Mouse (Mus musculus) liver, embryonic 14.5 days (tissue): Measurements from ENCODE around the gene Sspn. TPM values are rescaled to one million over a fixed set of nuclear protein-coding genes. Genes with fewer than 3 reads are reported as not detected.

Experiments used
- ATAC-seq: fragments of 200-750 bp; cut with Nextera tagmentation; 2 replicates; pipeline ENCODE4 v1.8.0; 2017; ENCODE audit warnings: moderate number of reproducible peaks, mild to moderate bottlenecking, moderate library complexity; ENCODE audit not compliant: insufficient read depth
- DNase-seq, 3 experiments: peaks; one replicate each; pipeline ENCODE4 v3.0.0-alpha.2; 2012 to 2013; ENCODE audit warnings: low read depth in 3 of 3, low spot score in 3 of 3
- H3K27ac ChIP-seq: fragments of 300-500 bp; sonication (generic); 2 replicates; pipeline ENCODE4 v1.5.1; 2014; ENCODE audit warnings: moderate library complexity, mild to moderate bottlenecking, control low read depth, inconsistent platforms
- H3K27me3 ChIP-seq: fragments of 300-500 bp; sonication (generic); 2 replicates; pipeline ENCODE4 v1.6.1; 2014; ENCODE audit warnings: mild to moderate bottlenecking, low read length, moderate library complexity; ENCODE audit not compliant: control insufficient read depth, insufficient read depth
- H3K36me3 ChIP-seq: fragments of 300-500 bp; sonication (generic); replicated peaks from 2 replicates; pipeline ENCODE4 v1.6.1; 2014; ENCODE audit warnings: low read depth; ENCODE audit not compliant: control insufficient read depth, insufficient read depth
- H3K4me1 ChIP-seq, 2 experiments: fragments of 200-500 bp in 1 of 2; fragments of 300-500 bp in 1 of 2; sonication (generic) in 1 of 2; replicated peaks; 2 replicates each; pipeline ENCODE4 v1.6.1; 2012 to 2014; ENCODE audit warnings: antibody characterized with exemption in 1 of 2, inconsistent platforms in 1 of 2, low read length in 1 of 2; ENCODE audit not compliant: control insufficient read depth in 2 of 2, insufficient read depth in 2 of 2
- H3K4me2 ChIP-seq: fragments of 300-500 bp; sonication (generic); 2 replicates; pipeline ENCODE4 v1.6.1; 2014; ENCODE audit warnings: low read depth, mild to moderate bottlenecking, control low read depth, moderate library complexity
- H3K4me3 ChIP-seq, 2 experiments: fragments of 200-500 bp in 1 of 2; fragments of 300-500 bp in 1 of 2; sonication (generic) in 1 of 2; 2 replicates each; pipeline ENCODE4 v1.5.1; 2012 to 2014; ENCODE audit warnings: low read depth in 2 of 2, low read length in 2 of 2, mild to moderate bottlenecking in 2 of 2, control low read depth in 1 of 2, inconsistent platforms in 1 of 2, moderate library complexity in 1 of 2; ENCODE audit not compliant: insufficient read depth in 1 of 2
- H3K9ac ChIP-seq: fragments of 300-500 bp; sonication (generic); replicated peaks from 2 replicates; pipeline ENCODE4 v1.6.1; 2014; ENCODE audit warnings: mild to moderate bottlenecking, control low read depth, moderate library complexity
- H3K9me3 ChIP-seq: fragments of 300-500 bp; sonication (generic); 2 replicates; pipeline ENCODE4 v1.6.1; 2016; ENCODE audit warnings: low read length, mixed read lengths; ENCODE audit not compliant: control insufficient read depth
- CTCF ChIP-seq: IDR thresholded peaks from 2 replicates; pipeline ENCODE4 v1.5.1; 2016; ENCODE audit warnings: antibody characterized with exemption, low read depth, control low read depth
- EP300 ChIP-seq: IDR thresholded peaks from 2 replicates; pipeline ENCODE4 v1.6.1; 2016; ENCODE audit warnings: antibody characterized with exemption, low read depth
- WGBS: fragments of 180-500 bp; shearing (Covaris S2); extraction: QIAGEN DNeasy Blood & Tissue Kit; methylation state at CpG from one replicate; pipeline ENCODE4 v1.1.7; 2014; ENCODE audit not compliant: insufficient replicate concordance; 5-methylcytosine and 5-hydroxymethylcytosine counted together
- polyA plus RNA-seq, 2 experiments: library from polyadenylated mRNA; depleted of rRNA in 1 of 2; stranded (reverse) in 1 of 2; unstranded in 1 of 2; fragments of >200 nt; fragmentation: Nextera tagmentation in 1 of 2; extraction: Ambion mirVana in 1 of 2; gene quantifications; 2 replicates each; pipeline versions ENCODE4 v1.2.1 to v1.2.3; 2012 to 2014

Sspn gene
- polyA plus RNA-seq, 2 experiments: 0.17 to 0.32 TPM

DNA sequence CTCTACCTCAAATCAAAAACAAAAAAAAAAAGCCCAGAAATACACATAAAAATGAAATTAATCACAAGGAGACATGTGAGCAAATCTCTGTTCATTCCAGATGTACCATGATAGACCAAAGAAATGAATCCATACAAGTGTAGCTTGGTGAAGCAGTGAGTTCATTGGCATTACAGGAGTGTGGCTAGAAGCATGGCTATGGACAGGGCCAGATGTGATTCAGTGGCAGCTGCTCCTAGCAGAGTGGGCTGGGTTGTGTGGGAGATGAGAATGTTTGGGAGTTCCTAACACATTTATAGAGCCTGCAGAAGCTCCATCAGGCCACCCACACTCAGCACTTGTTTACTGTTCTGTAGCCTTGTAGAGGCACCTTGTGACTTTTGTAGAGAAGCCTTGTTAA lies 19.2 kb upstream of the Sspn start:
- no peaks in the 10 kb centered on the region for H3K9me3 ChIP-seq
- H3K4me3 ChIP-seq: no peak overlapping the region
- no peak overlapping the region for H3K4me2 ChIP-seq
- no peak overlapping the region for H3K9ac ChIP-seq
- H3K27ac ChIP-seq: no peak overlapping the region
- ATAC-seq: no peak
- H3K36me3 ChIP-seq: no peaks in the 10 kb centered on the region
- H3K27me3 ChIP-seq: no peaks in the 10 kb centered on the region
- H3K4me1 ChIP-seq: no peaks in the 10 kb centered on the region
- no peak for TF ChIP-seq CTCF
- TF ChIP-seq EP300: no peak
- no peak for DNase-seq

DNA sequence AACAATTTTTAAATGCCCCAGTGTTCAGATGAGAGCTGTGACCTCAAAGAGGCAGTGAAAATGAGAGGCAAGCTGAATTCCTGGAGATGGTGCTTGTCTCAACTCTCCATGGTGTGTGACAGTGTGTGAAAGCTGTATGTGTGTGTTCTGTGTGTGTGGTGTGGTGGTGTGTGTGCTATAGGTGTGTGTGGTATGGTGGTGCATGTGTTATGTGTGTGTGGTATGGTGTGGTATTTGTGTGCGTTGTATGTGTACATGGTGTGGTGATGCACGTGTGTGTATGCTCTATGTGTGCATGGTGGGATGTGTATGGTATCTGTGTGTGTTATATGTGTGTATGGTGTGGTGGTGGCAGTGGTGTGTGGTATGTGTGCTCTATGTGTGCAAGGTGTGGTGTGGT lies 16.0 kb upstream of the Sspn start:
- TF ChIP-seq EP300 (no peak), CTCF (no peak)
- Histone ChIP-seq H3K4me3 (no peak overlapping the region), H3K9ac (no peak overlapping the region), H3K9me3 (no peaks in the 10 kb centered on the region), H3K27me3 (no peaks in the 10 kb centered on the region), H3K27ac (no peak overlapping the region), H3K4me2 (no peak overlapping the region), H3K4me1 (no peaks in the 10 kb centered on the region), H3K36me3 (no peaks in the 10 kb centered on the region)
- DNase-seq (no peak), ATAC-seq (no peak)
- 51% methylated on average over 2 of the region's 2 CpGs for WGBS

DNA sequence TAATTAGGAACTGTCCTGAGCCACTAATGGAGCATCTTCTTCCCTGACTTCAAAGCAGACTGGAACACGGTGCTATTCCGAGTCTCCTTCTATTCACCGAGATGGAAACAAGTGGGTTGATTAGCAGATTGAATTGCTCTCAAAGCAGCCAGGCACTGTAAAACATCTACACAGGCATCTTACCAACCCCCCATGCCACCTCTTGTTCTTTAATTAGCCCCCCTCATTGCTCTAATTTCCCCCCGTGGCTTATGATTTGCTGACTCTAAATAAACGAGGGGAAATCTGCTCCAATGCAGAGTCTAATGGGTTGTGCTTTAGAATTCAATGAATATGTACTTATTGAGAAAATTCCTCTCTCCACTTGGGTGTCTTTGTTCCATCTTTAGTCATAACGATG lies 15.0 kb upstream of the Sspn start:
- TF ChIP-seq EP300 (no peak), CTCF (no peak)
- 49% methylated on average over 6 of the region's 6 CpGs for WGBS
- H3K4me2 ChIP-seq: no peak overlapping the region
- no peaks in the 10 kb centered on the region for H3K36me3 ChIP-seq
- H3K9ac ChIP-seq: no peak overlapping the region
- no peak overlapping the region for H3K27ac ChIP-seq
- no peak overlapping the region for H3K4me3 ChIP-seq
- no peak for ATAC-seq
- no peak for DNase-seq
- H3K4me1 ChIP-seq: no peaks in the 10 kb centered on the region
- no peaks in the 10 kb centered on the region for H3K9me3 ChIP-seq
- H3K27me3 ChIP-seq: no peaks in the 10 kb centered on the region

DNA sequence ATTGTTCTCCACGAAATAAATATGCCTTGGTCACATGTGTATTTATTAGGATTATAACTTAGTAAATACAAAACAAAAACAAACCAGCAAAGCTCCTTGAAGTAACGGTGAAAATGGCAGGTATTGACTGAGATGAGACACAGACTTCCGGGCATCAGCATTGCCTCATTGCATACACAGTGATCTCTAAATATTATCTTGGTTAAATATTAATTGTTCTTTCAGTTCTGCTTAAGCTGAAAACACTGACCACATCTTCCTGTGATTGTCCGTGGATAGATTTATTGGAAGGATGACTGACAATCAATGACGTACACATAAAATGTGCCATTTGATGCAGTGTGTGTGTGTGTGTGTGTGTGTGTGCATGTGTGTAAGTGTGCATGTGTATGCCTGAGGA lies 13.2 kb upstream of the Sspn start:
- TF ChIP-seq EP300 (no peak), CTCF (no peak)
- DNase-seq: no peak
- Histone ChIP-seq H3K4me3 (no peak overlapping the region), H3K9ac (no peak overlapping the region), H3K27me3 (no peaks in the 10 kb centered on the region), H3K36me3 (no peaks in the 10 kb centered on the region), H3K9me3 (no peaks in the 10 kb centered on the region), H3K27ac (no peak overlapping the region), H3K4me1 (no peaks in the 10 kb centered on the region), H3K4me2 (no peak overlapping the region)
- ATAC-seq: no peak
- WGBS: 55% methylated on average over 5 of the region's 5 CpGs

DNA sequence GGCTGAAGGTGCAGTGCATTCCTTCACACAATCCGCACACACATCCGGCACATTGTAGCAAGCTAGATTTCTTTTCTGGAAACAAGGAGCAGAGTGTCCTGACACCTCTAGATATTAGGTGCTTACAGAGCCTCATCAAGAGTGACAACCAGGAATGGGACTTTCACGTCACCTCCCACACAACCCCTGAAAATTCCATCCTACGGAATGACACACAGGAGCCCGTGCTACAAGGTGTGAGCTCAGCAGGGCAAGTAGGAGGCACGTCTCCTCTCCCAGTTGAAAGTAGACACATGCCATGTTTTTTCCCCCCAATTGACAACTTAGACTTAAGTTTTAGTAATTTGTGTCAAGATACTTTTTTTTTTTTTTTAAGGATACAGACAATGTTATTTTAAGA lies 7.8 kb upstream of the Sspn start:
- DNase-seq (no peak), ATAC-seq (no peak)
- TF ChIP-seq EP300 (no peak), CTCF (no peak)
- Histone ChIP-seq H3K9ac (no peak overlapping the region), H3K36me3 (no peaks in the 10 kb centered on the region), H3K4me2 (no peak overlapping the region), H3K4me3 (no peak overlapping the region), H3K9me3 (no peaks in the 10 kb centered on the region), H3K27ac (no peak overlapping the region), H3K4me1 (no peaks in the 10 kb centered on the region), H3K27me3 (no peaks in the 10 kb centered on the region)
- 62% methylated on average over 6 of the region's 6 CpGs for WGBS
